ENCODE assay signal across 7 mouse cellular contexts in the genomic region with DNA sequence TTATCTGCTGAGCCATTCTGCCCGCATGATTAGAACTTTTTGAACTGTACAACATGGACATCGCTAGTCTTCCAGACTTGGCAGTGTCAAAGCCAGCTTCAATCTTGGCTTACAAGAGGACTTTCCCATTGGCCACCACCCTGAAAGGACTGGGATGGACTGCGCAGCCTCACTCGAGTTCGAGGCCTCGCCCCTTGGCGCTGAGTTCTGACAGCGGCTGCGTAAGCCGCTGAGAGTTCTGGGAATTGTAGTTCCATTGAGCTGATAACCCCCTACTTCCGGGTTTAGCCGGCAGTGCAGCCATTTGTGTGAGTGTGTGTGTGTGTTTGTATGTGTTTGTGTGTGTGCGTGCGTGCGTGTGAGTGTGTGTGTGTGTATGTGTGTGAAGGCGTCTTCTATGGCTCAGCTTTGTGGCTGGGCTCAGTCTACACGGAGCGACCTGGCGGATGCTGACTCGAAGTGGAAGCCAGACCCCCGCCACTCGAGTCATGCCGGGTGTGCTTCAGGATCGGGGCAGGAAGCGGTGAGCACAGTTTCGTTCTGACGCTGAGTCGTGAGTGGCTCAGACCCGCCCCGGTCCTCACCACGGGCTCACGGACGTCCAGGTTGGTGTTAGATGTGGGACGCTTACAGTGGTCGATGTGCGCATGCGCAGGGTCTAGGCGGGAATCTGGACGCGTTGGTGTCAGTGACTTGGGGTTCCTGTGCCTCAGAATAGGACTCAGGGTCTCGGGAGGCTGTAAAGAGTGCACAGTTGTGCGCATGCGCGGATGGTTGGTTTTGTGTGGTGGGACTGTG. TPM values are rescaled to one million over a fixed set of nuclear protein-coding genes. Genes with fewer than 3 reads are reported as not detected.
DNase-seq lines count a peak whose midpoint lies in the region; ATAC-seq and TF ChIP-seq lines count a peak whose summit lies in the region.

A gene (plus strand): TSS at position 291 of the 798 bp plus-strand sequence.

- peaks cover 38% of the 10 kb centered on the region for H3K36me3 ChIP-seq in embryonic facial prominence, embryonic 10.5 days (replicated peaks)
- peaks cover 6% of the 10 kb centered on the region; the same call in 1 of the 2 replicates for H3K36me3 ChIP-seq in intestine, postnatal 0 days (ENCODE audit: control insufficient read depth, insufficient read depth)
- H3K36me3 ChIP-seq in midbrain, embryonic 12.5 days: peaks cover 21% of the 10 kb centered on the region
- H3K36me3 ChIP-seq in small intestine, adult 2 months (ENCODE audit: control insufficient read depth, insufficient read depth, low read length): no peaks in the 10 kb centered on the region; the same call in 1 of the 2 replicates

- TF ChIP-seq CTCF in intestine, postnatal 0 days (IDR thresholded peaks at IDR 0.05; ENCODE audit: low read depth): no peak
- no peak for TF ChIP-seq CTCF in small intestine, adult 2 months (IDR thresholded peaks at IDR 0.05; ENCODE audit: extremely low read depth, insufficient read length, insufficient replicate concordance, low read depth, low read length)

- WGBS in embryonic facial prominence, embryonic 10.5 days: 16% methylated on average over 44 of the region's 44 CpGs
- WGBS in intestine, postnatal 0 days: 16% methylated on average over 44 of the region's 44 CpGs
- WGBS in midbrain, embryonic 12.5 days: 15% methylated on average over 44 of the region's 44 CpGs
- 16% methylated on average over 44 of the region's 44 CpGs for WGBS in small intestine, adult 2 months

- intact Hi-C loops in left cerebral cortex, postnatal 4 days (cut with DNase I): no loop called here

- no peaks in the 10 kb centered on the region for H3K27me3 ChIP-seq in embryonic facial prominence, embryonic 10.5 days (replicated peaks; ENCODE audit: low read depth, poor library complexity, severe bottlenecking)
- no peaks in the 10 kb centered on the region for H3K27me3 ChIP-seq in intestine, postnatal 0 days (replicated peaks; ENCODE audit: control insufficient read depth, insufficient read depth, low read length)
- 0 out of 2 replicates have a peak, but pooled peaks cover 6% of the 10 kb centered on the region for H3K27me3 ChIP-seq in midbrain, embryonic 12.5 days
- H3K27me3 ChIP-seq in small intestine, adult 2 months (ENCODE audit: control insufficient read depth, insufficient read depth, low read length): no peaks in the 10 kb centered on the region

- H3K4me3 ChIP-seq in embryonic facial prominence, embryonic 10.5 days: peak within 1 kb of the TSS; percentile 64
- H3K4me3 ChIP-seq in intestine, postnatal 0 days (ENCODE audit: low read depth, low read length): peak within 1 kb of the TSS; percentile 93
- H3K4me3 ChIP-seq in midbrain, embryonic 12.5 days: peak within 1 kb of the TSS; percentile 55
- H3K4me3 ChIP-seq in small intestine, adult 2 months (ENCODE audit: low read depth, low read length): peak within 1 kb of the TSS; percentile 72

- no peak for TF ChIP-seq POLR2A in small intestine, adult 2 months (IDR thresholded peaks at IDR 0.05; ENCODE audit: low read depth, low read length)

- DNase-seq in adrenal gland, postnatal 10 days: peak; percentile 96
- peak; percentile 93 for DNase-seq in embryonic facial prominence, embryonic 10.5 days (ENCODE audit: low spot score)
- peak; percentile 90 for DNase-seq in gonadal fat pad, adult 2 months (ENCODE audit: low read depth)
- peak; percentile 96 for DNase-seq in left cerebral cortex, postnatal 4 days

- H3K9me3 ChIP-seq in embryonic facial prominence, embryonic 10.5 days: peaks cover 32% of the 10 kb centered on the region
- no peaks in the 10 kb centered on the region for H3K9me3 ChIP-seq in intestine, postnatal 0 days (ENCODE audit: control insufficient read depth)
- H3K9me3 ChIP-seq in midbrain, embryonic 12.5 days: peaks cover 17% of the 10 kb centered on the region

- peak; percentile 99 for ATAC-seq in intestine, postnatal 0 days
- ATAC-seq in midbrain, embryonic 12.5 days (ENCODE audit: low FRiP score, low read depth): peak; percentile 95

- peak within 1 kb of the TSS; percentile 65 for H3K9ac ChIP-seq in intestine, postnatal 0 days (ENCODE audit: low read depth, low read length)
- H3K9ac ChIP-seq in midbrain, embryonic 12.5 days (replicated peaks): peak within 1 kb of the TSS; percentile 54

- H3K4me2 ChIP-seq in intestine, postnatal 0 days (replicated peaks; ENCODE audit: low read depth): peak within 1 kb of the TSS; percentile 80
- H3K4me2 ChIP-seq in midbrain, embryonic 12.5 days (replicated peaks): peak within 1 kb of the TSS; percentile 78

- peak within 1 kb of the TSS; percentile 83 for H3K27ac ChIP-seq in embryonic facial prominence, embryonic 10.5 days (replicated peaks)
- peak within 1 kb of the TSS; percentile 79 for H3K27ac ChIP-seq in intestine, postnatal 0 days (ENCODE audit: low read depth, low read length)
- H3K27ac ChIP-seq in midbrain, embryonic 12.5 days (replicated peaks): peak within 1 kb of the TSS; percentile 67
- peak within 1 kb of the TSS; percentile 73 for H3K27ac ChIP-seq in small intestine, adult 2 months (ENCODE audit: insufficient read depth, low read depth, low read length)

- peaks cover 11% of the 10 kb centered on the region for H3K4me1 ChIP-seq in embryonic facial prominence, embryonic 10.5 days
- no peaks in the 10 kb centered on the region for H3K4me1 ChIP-seq in intestine, postnatal 0 days (replicated peaks; ENCODE audit: control insufficient read depth, insufficient read depth, low read length)
- H3K4me1 ChIP-seq in midbrain, embryonic 12.5 days: peaks cover 12% of the 10 kb centered on the region
- peaks cover 4% of the 10 kb centered on the region; the same call in 1 of the 2 replicates for H3K4me1 ChIP-seq in small intestine, adult 2 months (ENCODE audit: control insufficient read depth, insufficient read depth, insufficient read length, low read length)

RNA-seq across cellular contexts. Expression of the gene that starts here (rescaled TPM):
- total RNA-seq in adrenal gland, postnatal 10 days (2021): 10 to 100 TPM; 15.2 to 17.3 TPM
- 28.9 and 30.0 TPM in 2 replicates for polyA plus RNA-seq in embryonic facial prominence, embryonic 10.5 days (2016; fragmentation: Nextera tagmentation; extraction: Ambion mirVana)
- 13.1 and 14.2 TPM in 2 replicates for polyA plus RNA-seq in gonadal fat pad, adult 2 months (2012; rRNA removed)
- 5.2 and 6.5 TPM in 2 replicates for polyA plus RNA-seq in intestine, postnatal 0 days (2015; fragmentation: Nextera tagmentation; extraction: Ambion mirVana)
- total RNA-seq in left cerebral cortex, postnatal 4 days (2021): 10 to 100 TPM; 32.1 to 33.3 TPM
- 32.4 and 34.9 TPM in 2 replicates for polyA plus RNA-seq in midbrain, embryonic 12.5 days (2016; fragmentation: Nextera tagmentation; extraction: Ambion mirVana)
- 3.8 and 7.4 TPM in 2 replicates for polyA plus RNA-seq in small intestine, adult 2 months (2012; rRNA removed)

Comparison
In these comparisons a context has a peak if more than half of its experiments do, and no peak if none do; other contexts are left out.
1. Peak in every context shown above with its lines: DNase-seq, ATAC-seq, H3K4me3 ChIP-seq and H3K27ac ChIP-seq.